Mouse (Mus musculus) left cerebral cortex, postnatal 14 days (tissue): ENCODE measurements around the gene Il5ra. TPM values are rescaled to one million over a fixed set of nuclear protein-coding genes. Genes with fewer than 3 reads are reported as not detected.

ENCODE experiments used
- DNase-seq, 2 experiments: peaks; one replicate each; pipeline ENCODE4 v3.0.0; 2021 to 2022; ENCODE audit warnings: low spot score in 2 of 2, mixed read lengths in 1 of 2
- intact Hi-C: fragments of 180-260 bp; cut with DNase I; formaldehyde crosslinking; loops from one replicate; pipeline ENCODE4 v1.15.1; 2025
- long read RNA-seq, 2 experiments: library from polyadenylated mRNA; stranded (forward); transcript quantifications; one replicate each; pipeline ENCODE4 v2.0.0; 2021
- total RNA-seq, 2 experiments: library from RNA; stranded (reverse); gene quantifications; 2 replicates each; pipeline ENCODE4 v1.2.3; 2021

Gene Il5ra
- not detected for total RNA-seq
- long read RNA-seq, experiment 1, result 0 reads
- long read RNA-seq, experiment 2, result 0 reads

DNA sequence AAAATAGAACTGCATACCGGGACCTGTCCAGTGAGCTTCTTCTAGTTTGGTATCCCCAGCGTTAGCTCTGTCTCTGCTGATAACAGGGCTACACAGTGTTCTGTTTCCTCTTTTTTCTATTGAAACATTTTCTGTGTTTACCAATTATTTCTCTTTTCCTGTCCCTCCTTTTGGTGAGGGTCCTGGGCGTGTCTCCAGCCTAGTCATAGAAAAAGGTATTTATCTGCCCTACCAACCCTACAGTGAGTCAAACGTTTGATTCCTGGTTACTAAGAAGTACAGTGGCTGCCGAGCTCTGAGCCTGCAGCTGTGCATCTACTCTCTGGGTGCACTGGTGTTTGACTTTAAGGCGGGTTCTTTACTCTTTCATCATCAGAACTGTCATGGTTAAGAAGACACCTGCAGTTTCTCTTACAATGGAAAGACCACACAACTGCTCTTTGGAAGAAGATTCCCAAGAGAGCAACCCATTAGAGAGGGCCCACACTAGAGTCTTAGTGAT, at the start of gene Il5ra:
Gene Il5ra, minus strand, starts transcription at position 151 of the 502 bp plus-strand sequence.
- intact Hi-C loops, result no loop called here

DNA sequence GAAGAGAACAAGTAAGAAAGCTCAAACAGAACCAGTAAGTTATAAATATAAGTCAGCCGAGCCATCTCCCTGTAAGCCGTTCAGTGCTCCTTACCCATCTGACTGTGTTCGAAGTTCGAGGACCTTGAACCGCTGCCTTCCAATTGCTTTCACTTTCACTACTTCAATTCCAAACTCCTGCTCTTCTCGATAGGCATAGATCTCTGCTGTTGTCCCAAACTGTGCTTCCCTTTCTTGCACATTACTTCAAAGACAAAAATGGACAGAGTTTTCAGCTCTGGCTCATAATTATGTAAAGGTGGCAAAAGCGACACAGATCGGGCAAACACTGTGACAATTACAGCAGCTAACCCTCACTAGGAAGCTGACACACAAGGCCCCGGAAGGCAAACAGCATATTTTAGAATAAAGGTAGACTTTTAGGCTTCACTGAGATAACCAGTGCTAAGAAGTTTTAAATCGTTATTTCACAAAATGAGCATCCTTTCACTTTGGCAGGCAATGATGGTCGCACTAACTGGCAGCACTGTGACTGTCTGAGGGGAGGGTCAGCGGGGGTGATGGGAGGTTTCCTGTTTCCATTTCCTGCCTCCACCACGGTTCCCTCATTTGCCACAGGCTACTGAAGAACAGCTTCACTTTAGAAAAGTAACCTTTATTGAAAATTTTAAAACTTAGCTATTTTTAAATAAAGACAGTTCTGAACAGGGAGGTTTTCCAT, 45.4 kb upstream of the Il5ra start:
- DNase-seq, result no peak
- intact Hi-C loops, result no loop called here

More for the DNA sequence above, at the start of gene Il5ra:
- DNase-seq, result no peak

DNA sequence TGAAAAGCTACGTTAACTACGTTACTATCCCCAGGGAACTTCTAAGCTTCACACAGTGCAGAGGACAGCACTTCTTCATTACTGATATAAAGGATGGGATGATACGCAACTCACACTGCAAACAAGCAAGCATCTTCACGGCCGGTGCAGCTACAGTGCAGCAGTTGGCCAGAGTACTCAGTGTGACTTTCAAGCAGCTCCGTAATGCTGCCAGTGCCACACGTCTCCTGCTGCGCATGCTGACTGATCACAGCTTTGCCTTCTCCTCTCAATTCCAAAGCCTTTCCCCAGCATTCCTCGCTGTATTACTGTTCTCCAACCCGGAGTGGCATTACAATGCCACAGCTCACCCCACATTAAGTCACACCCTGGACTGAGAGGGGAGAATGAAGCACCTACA, 44.8 kb upstream of the Il5ra start:
- intact Hi-C loops, result no loop called here
- DNase-seq, result no peak

DNA sequence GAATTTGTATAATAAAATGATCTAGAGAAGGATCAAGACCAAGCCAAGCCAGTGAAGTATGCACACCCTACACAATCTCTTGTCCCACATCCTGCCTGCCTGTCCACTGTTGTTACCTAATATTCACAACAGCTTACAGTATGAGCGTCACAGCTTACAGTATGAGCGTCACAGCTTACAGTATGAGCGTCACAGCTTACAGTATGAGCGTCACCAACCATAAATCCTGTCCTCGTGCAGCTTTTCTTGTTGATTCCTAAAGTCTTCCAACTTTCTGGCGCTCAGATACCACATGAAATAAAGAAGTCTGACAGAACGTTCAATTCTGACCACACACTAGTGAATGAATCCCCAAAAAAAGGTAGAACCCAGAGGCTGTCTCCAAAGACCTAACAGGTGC, 44.3 kb upstream of the Il5ra start:
- DNase-seq, result no peak
- intact Hi-C loops, result no loop called here

DNA sequence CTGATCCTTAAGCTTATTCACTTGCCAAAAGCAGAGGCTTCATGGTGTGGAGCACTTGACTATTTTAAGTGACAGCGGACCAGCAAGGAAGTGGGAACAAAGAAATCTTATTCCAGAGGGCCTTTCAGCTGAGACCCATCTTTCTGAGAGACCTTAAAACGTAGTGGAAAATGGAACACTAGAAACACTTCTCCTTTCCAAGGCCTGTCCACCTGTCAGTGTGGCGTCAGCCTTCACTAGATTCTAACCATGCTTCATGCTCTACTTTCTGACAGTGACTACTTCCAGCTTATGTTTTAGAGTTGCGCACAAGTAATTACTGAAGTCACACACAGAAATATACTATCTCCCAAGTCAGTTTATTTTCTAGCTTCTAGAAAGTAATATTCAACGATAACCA, 43.6 kb upstream of the Il5ra start:
- no peak for DNase-seq
- intact Hi-C loops, result no loop called here

DNA sequence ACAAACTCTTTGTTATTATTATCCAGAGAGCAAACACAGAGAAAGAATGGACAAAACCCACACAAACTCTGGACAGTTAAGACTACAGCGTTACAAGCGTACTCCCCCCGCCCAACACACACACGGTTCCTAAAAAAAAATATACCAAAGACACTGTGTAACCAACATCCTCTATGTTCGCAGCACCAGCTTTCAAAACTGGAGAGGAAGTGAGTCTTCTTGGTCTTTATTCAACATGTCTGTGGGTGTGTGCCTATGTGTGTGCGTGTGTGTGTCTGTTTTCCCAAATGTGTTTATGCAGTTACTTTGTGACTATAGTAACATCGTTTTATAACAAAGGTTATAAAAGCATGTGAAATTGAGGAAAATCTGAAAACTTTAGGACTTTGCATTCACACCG, 42.6 kb upstream of the Il5ra start:
- intact Hi-C loops, result no loop called here
- no peak for DNase-seq

DNA sequence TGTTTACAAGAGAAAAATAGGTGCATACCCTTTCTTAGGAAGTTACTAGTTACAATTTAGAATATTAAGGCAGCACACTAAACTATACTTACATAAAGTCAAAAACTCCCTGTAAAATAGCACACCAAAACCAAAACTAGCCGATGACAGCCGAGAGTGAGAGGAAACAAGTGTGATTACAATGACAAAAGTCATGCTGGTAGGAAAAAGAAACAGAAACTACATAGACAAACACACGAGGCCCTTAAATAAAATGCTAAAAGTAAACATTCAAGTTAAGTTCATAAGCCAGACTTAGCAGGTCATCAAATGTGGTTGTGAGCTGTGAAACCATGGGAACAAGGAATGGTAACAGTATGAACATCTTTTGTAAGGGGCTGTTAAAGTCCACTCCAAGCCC, 38.3 kb upstream of the Il5ra start:
- intact Hi-C loops, result no loop called here
- no peak for DNase-seq

DNA sequence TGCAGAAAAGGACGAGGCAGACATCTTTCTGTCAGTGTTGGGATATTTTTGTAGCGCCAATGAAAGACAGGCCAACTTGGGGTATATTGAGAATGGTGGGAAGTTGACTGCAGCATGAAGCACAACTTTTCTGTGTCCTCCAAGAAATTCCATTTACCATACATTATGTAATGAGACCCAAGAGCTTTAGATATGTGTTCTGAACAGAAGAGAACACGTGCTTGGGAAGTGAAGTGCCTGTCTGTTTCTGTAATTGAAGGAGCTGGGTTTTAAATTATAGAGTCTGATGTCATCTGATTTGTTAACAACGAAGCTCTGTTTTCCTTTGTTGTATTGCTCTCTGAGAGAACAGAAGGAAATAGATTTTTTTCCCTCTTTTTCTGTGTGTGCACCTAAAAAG, 21.2 kb upstream of the Il5ra start:
- no peak for DNase-seq
- intact Hi-C loops, result no loop called here

DNA sequence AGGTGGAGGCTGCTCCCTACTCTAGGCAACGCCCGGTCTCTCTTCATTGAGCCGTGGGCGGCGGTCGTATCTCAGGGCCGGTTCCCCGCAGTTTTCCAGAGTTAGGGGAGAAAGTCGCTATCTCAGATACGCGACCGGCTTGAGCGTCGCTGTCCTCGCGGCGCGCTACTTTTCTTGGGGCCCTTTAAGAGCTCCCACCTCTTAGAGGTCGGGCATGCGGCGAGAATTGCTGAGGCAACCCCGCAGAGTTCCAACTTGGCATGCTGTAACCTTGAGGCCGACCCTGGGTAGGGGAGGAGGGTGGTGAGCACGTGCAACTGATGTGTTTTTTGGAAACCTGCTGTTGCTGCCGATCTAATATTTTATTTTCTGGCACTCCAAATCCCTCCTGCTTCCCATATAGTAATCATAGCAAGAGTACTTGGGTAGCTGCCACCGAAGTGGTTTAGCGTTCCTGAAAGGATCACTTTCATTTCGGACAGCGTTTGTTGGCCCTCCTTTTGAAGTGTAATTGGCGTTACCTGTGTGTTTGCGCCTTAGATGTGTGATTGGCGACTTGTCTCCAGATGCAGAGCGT, 20.5 kb upstream of the Il5ra start:
- intact Hi-C loops, result no loop called here
- DNase-seq, result no peak

DNA sequence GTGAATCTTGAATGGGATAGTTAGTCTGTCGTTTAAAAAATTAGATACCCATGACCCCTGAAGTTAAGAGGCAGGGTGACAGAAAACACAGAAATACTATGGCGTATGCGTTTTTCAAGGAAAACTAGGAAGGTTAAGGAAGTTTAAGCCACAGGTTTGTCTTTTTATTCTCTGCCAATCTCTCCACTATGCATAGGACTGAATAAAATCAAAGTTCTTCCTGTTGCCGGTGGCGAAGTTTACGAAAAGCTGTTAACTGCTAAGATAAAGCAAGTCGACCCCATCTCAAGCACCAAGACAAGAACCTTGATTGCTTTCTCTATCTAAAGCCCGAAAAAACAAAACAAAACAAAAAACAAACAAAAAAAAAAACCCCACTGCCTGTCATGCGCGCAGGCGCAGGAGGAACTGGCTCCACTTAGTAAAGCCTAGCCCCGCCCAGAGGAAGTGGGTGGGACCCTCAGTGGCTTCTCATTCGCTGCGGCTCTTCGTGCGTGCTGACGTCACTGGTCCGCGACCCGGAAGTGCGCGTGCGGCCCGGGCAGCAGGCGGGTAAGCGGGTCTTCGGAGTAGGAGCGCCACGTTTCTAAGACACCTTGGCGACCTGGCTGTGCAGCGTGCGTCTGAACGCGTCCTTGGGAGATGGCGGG, 19.9 kb upstream of the Il5ra start, which contains the start of gene Trnt1:
Gene Trnt1, plus strand, starts transcription at position 481 of the 650 bp plus-strand sequence.
- DNase-seq, result peak; percentile 98
- intact Hi-C loops, result no loop called here

DNA sequence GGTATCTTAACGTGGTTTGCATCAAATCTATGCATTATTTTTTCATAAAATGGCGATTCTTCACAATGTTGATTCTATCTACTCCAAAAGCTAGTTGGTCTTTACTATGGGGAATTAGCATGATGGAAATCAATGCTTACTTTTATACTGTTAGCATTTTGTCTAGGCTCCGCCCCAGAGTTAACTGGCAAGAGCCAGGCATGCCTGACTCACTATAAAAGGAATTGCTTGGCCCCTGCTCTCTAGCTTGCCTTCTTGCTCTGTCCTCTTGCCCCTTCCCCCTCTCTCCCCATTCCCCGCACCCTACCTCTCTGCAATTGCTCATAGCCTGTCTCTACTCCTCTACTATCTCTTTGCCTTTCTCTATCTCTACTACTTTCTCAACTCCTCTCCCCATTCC, 17.9 kb upstream of the Il5ra start:
- DNase-seq, result no peak
- intact Hi-C loops, result no loop called here

DNA sequence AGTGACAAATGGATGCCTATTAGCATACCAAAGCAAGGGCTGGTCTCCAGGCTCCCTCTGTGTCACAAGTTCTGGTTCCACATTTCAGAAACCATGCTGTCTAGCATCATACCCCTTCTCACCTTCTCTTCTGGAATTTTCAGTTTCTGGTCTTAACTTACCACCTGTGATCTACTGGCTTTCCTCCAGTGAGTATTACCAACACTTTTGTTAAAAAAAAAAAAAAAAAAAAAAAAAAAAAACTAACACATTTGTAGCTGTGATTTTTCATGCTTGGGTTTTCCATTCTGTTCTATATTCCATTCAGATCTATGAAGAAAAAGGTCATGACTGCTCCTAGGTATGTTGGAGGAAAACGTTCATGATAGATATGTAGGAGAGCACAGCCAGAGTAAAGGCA, 17.1 kb upstream of the Il5ra start:
- DNase-seq, result no peak
- intact Hi-C loops, result no loop called here

DNA sequence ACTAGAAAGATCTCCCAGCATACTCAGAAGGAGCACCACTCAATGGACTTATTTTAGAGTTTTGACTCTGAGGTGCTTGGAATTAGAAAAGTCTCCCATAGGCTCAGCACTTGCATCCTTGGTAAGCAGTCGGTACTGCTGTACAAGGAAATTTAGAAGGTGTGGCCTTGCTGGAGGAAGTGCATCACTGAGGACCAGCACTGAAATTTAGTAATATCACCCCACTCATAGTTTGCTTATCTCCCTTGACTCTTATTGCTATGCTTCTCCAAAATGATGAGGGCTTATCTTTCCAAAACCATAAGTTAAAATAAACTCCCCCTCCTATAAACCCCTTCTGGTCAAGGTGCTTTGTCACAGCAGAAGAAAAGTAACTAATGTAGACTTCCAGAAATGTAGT, 12.6 kb upstream of the Il5ra start:
- DNase-seq, result no peak
- intact Hi-C loops, result no loop called here

DNA sequence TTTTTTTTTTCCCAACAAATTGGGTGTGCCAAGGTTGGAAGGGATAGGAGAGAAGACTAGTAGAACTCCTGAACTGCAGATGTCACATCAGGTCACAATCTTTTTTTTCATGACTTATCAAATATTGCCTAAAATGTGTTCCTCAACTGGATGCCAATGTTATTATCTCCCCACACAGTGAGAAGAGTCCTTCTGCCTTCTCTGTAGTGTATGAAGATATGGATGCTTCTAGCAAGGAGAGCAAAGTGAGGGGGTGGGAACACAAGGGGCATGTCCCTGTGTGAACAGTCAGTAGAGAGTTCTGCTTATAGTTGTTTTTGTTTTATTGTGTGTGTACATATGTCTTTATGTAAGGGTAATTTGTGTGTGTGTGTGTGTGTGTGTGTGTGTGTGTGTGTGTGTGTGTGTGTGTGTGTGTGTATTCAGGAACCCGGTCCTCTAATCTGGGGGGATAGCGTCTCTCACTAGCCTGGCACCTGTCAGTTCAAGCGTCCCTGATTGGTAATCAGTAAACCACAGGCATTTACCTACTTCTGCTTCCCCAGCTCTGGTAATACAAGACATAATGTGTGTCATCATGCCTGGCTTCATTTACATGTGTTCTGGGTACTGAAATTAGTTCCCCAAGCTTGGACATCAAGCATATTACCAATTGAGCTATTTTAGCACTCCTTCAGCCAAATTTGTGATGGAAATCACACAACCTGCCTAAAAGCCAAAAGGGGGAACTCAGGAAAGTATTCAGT, 11.8 kb upstream of the Il5ra start:
- intact Hi-C loops, result no loop called here
- no peak for DNase-seq

DNA sequence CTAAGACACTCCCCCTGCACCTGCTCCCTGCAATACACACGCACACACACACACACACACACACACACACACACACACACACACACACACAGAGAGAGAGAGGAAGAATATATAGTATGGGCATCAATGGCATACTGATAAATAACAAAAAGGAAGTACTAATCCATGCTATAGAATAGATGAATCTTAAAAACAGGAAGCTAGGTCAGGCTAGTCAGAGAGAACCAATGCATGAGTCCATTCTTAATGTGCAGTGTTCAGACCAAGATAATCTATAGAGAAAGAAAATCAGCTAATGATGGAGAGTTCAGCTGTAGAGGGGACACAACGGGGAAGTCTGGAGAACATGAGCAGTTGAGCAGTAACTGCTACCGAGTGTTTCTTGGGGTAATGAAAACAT, 9.5 kb upstream of the Il5ra start:
- intact Hi-C loops, result no loop called here
- no peak for DNase-seq

DNA sequence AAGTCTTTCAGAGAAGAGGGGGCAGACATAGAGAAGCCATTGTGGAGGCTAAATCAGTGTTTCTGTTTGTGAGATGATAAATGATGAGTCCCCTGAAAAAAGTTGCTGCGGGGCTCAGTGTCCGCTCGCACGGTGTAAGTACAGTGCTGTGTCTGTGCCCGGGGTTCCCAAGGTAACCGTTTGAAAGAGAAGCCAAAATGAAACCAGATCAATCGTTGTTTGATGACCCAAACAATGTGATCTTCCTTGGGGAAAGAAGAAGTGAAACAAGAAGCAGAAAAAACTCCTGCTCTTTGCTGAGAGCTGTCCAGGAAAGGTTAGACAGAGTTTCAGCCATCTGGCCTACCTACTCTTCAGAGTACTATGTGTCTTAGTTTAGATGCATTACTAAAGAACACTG, 1.5 kb upstream of the Il5ra start:
- intact Hi-C loops, result no loop called here

DNA sequence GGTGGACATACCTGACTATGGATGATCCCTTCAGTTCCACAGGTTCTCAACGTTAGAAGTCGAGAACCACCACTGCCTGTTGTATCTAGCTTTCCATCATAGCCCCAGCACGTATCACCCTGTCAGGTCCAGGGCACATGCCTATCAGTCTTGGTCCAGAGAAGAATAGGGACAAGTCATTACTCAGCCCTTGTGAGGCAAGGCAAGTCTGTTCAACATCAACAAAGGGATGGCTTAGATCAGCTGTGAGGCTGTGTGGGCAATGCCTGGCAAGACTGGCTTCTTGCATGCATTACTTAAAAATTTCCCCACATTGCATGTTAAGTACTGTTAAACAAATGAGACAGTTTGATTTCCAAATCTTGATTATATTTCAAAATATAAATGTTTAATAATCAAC, 1.0 kb downstream of the Il5ra start:
- no peak for DNase-seq
- intact Hi-C loops, result no loop called here

More for the DNA sequence above, 1.5 kb upstream of the Il5ra start:
- DNase-seq, result no peak

DNA sequence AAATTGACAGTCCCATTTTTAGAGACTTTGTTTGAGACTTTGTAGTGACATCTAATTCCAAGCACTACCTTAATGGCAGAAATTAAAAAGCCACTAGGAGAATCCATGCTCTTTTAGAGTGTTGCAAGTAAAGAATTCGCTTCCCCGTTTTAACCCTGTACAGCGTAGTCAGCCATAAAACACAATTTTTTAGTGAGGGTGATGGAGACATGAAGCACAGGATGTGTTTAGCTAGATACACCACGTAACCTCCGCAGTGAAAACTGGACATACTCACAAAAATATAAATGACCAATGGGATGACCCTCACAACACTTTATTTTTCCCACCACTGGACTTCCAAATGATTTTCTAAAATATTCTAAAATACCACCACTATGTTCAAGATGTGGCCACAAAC, 1.6 kb downstream of the Il5ra start:
- no peak for DNase-seq
- intact Hi-C loops, result no loop called here

DNA sequence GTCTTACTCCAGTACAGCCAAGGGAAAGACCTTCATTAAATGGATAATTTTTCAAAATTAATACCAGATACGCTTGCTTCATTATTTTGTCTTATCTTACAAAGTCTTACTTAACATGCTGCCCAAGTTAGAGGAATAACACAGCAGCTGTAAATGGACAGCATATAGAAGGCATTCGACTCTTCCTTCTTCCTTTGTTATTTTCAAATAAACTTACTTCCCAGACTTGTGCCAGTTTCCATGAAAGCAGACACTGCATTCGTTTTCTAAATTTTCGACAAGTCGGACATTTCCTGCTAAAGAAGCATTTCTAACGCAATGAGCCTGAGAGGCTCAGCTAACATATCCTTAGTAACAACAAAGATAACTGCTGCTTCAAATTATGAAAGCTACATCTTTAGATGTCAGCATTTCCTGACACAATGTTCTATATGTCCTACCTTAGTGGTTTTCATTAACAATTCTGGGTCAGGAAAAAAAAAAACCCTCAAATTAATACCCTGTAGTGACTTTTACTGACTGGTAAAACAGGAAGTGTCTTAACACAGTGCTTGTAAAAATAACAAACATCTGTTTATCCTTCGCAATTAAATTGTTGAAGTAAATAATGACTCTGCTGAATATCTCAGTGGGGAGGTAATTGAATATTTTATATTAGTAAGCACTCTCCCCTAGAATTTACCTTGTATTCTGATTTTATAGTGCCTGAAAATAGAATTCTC, 3.0 kb downstream of the Il5ra start:
- DNase-seq, result no peak
- intact Hi-C loops, result no loop called here
